Mouse (Mus musculus): ENCODE measurements around the gene Dusp18. TPM values are rescaled to one million over a fixed set of nuclear protein-coding genes. Genes with fewer than 3 reads are reported as not detected.

Dusp18 gene
- under 1 TPM in 1 of 2 experiments, not detected in 1; 0.23 TPM for polyA plus RNA-seq (2017; shearing (Covaris generic))

GRCm38 (mm10) chr11:3894406-3895281 lies at the start of gene Dusp18, which contains the start of gene 4921536K21Rik:
TSS of gene Dusp18 (plus strand) at chr11:3895240.
TSS of gene 4921536K21Rik (minus strand) at chr11:3895098.

GRCm38 (mm10) chr11:3863454-3864112 lies 31.5 kb upstream of the Dusp18 start, which contains the start of gene Osbp2:
TSS of gene Osbp2 (minus strand) at chr11:3863903.

GRCm38 (mm10) chr11:3914109-3914840 lies 19.2 kb downstream of the Dusp18 start, which contains the start of gene Slc35e4:
TSS of gene Slc35e4 (minus strand) at chr11:3914664.

GRCm38 (mm10) chr11:3931511-3932211 lies 36.6 kb downstream of the Dusp18 start, which contains the start of gene Tcn2:
TSS of gene Tcn2 (minus strand) at chr11:3932159.

Other genes starting within 250 kb of the Dusp18 start
- gene Morc2a, start 246.0 kb upstream of the Dusp18 start, polyA plus RNA-seq (2017; shearing (Covaris generic)) = 10 to 100 TPM; 18.3 to 19.7 TPM
- gene Osbp2, start 31.3 kb upstream of the Dusp18 start, polyA plus RNA-seq (2017; shearing (Covaris generic)) = under 1 TPM; 0.19 to 0.39 TPM
- gene 4921536K21Rik, start 142 bp upstream of the Dusp18 start, polyA plus RNA-seq (2017; shearing (Covaris generic)) = not detected
- gene Slc35e4, start 19.4 kb downstream of the Dusp18 start, polyA plus RNA-seq (2017; shearing (Covaris generic)) = 1 to 10 TPM in 1 of 2 experiments, under 1 TPM in 1; 0.93 to 1.2 TPM
- gene Tcn2, start 36.9 kb downstream of the Dusp18 start, polyA plus RNA-seq (2017; shearing (Covaris generic)) = 10 to 100 TPM; 13.6 to 34.9 TPM
- 10 to 100 TPM; 65.1 to 85.9 TPM for gene Pes1, start 68.7 kb downstream of the Dusp18 start, polyA plus RNA-seq (2017; shearing (Covaris generic))
- gene 4930556J24Rik, start 81.5 kb downstream of the Dusp18 start, polyA plus RNA-seq (2017; shearing (Covaris generic)) = under 1 TPM in 1 of 2 experiments, not detected in 1; 0.16 TPM
- under 1 TPM in 1 of 2 experiments, not detected in 1; 0.36 TPM for gene Gal3st1, start 88.4 kb downstream of the Dusp18 start, polyA plus RNA-seq (2017; shearing (Covaris generic))
- gene Sec14l4, start 136.2 kb downstream of the Dusp18 start, polyA plus RNA-seq (2017; shearing (Covaris generic)) = under 1 TPM in 1 of 2 experiments, not detected in 1; 0.23 TPM
- gene Sec14l3, start 169.6 kb downstream of the Dusp18 start, polyA plus RNA-seq (2017; shearing (Covaris generic)) = not detected
- 1 to 10 TPM; 1.6 to 2.1 TPM for gene Mtfp1, start 200.2 kb downstream of the Dusp18 start, polyA plus RNA-seq (2017; shearing (Covaris generic))
- gene Sec14l2, start 228.2 kb downstream of the Dusp18 start, polyA plus RNA-seq (2017; shearing (Covaris generic)) = 1 to 10 TPM in 1 of 2 experiments, under 1 TPM in 1; 0.64 to 1.6 TPM
- gene Rnf215, start 240.0 kb downstream of the Dusp18 start, polyA plus RNA-seq (2017; shearing (Covaris generic)) = 10 to 100 TPM; 39.7 to 53.0 TPM

Data from activated CD4-positive, CD25-positive, alpha-beta regulatory T cell (primary cell).